In genomic region chr4:141605861-141606260, GRCm38 (mm10) we compare ENCODE assay signal across 9 mouse cellular contexts. TPM values are rescaled to one million over a fixed set of nuclear protein-coding genes. Genes with fewer than 3 reads are reported as not detected.
DNase-seq lines count a peak whose midpoint lies in the region; ATAC-seq lines count a peak whose summit lies in the region.
"Had no signal": no experiment of that assay in that cellular context is flagged by ENCODE, and none has a peak within 500 bp of the region (broad histone marks: within the 10 kb centered on the region; RNA-seq: fewer than 3 reads in every experiment).

Gene Fblim1, minus strand, starts transcription at chr4:141606096.

- WGBS in kidney, embryonic 15.5 days: 68% methylated on average over 11 of the region's 11 CpGs
- 80% methylated on average over 11 of the region's 11 CpGs for WGBS in midbrain, embryonic 10.5 days

- H3K27me3 ChIP-seq in megakaryocyte, embryonic 14.5 days (replicated peaks): peaks cover 68% of the 10 kb centered on the region
- no peaks in the 10 kb centered on the region for H3K27me3 ChIP-seq in kidney, embryonic 15.5 days
- H3K27me3 ChIP-seq in midbrain, embryonic 10.5 days (ENCODE audit: low read depth, poor library complexity, severe bottlenecking): peaks cover 10% of the 10 kb centered on the region

- peak within 1 kb of the TSS; percentile 80 for H3K4me3 ChIP-seq in megakaryocyte, embryonic 14.5 days (replicated peaks)
- H3K4me3 ChIP-seq in kidney, embryonic 15.5 days (replicated peaks): no peak within 1 kb of the TSS
- no peak within 1 kb of the TSS for H3K4me3 ChIP-seq in midbrain, embryonic 10.5 days

- H3K4me1 ChIP-seq in megakaryocyte, embryonic 14.5 days: peaks cover 33% of the 10 kb centered on the region
- peaks cover 32% of the 10 kb centered on the region for H3K4me1 ChIP-seq in kidney, embryonic 15.5 days
- H3K4me1 ChIP-seq in midbrain, embryonic 10.5 days: peaks cover 12% of the 10 kb centered on the region

- ATAC-seq in megakaryocyte, adult 5-6 weeks (ENCODE audit: poor library complexity, severe bottlenecking): no peak
- no peak for ATAC-seq in kidney, embryonic 15.5 days (replicated peaks; ENCODE audit: low FRiP score)
- ATAC-seq in monocyte, adult 5-6 weeks (replicated peaks; ENCODE audit: insufficient number of reproducible peaks, low FRiP score, low TSS enrichment, poor library complexity, severe bottlenecking): no peak

- peaks cover 11% of the 10 kb centered on the region for H3K9me3 ChIP-seq in megakaryocyte, embryonic 14.5 days
- H3K9me3 ChIP-seq in kidney, embryonic 15.5 days (replicated peaks): no peaks in the 10 kb centered on the region
- H3K9me3 ChIP-seq in midbrain, embryonic 10.5 days (replicated peaks): no peaks in the 10 kb centered on the region
- H3K9me3 ChIP-seq: G1E had no signal

- no peak within 1 kb of the TSS for H3K4me2 ChIP-seq in kidney, embryonic 15.5 days

- H3K27ac ChIP-seq in kidney, embryonic 15.5 days: peak within 1 kb of the TSS; percentile 72
- H3K27ac ChIP-seq in midbrain, embryonic 10.5 days (replicated peaks): no peak within 1 kb of the TSS

- peak; percentile 71 to 76 for DNase-seq in heart, adult 9 months (ENCODE audit: low spot score in 2 of 2)
- no peak for DNase-seq in midbrain, embryonic 10.5 days (ENCODE audit: low spot score)
- no peak for DNase-seq in right cerebral cortex, adult 18-20 months
- DNase-seq in T-cell, adult 2 months (ENCODE audit: low spot score): no peak

- H3K36me3 ChIP-seq in megakaryocyte, embryonic 14.5 days (replicated peaks; ENCODE audit: low read length): no peaks in the 10 kb centered on the region
- H3K36me3 ChIP-seq in kidney, embryonic 15.5 days: no peaks in the 10 kb centered on the region
- H3K36me3 ChIP-seq in midbrain, embryonic 10.5 days: no peaks in the 10 kb centered on the region
- H3K36me3 ChIP-seq: G1E had no signal

- H3K9ac ChIP-seq in kidney, embryonic 15.5 days: no peak within 1 kb of the TSS

RNA-seq across cellular contexts. Expression of gene Fblim1, which starts in this region (rescaled TPM):
- polyA plus RNA-seq in megakaryocyte, embryonic 14.5 days (2012; ENCODE audit: insufficient read depth, low replicate concordance): 4.7 and 17.1 TPM in 2 replicates
- not detected in 2 replicates for total RNA-seq in megakaryocyte, adult 5-6 weeks (2015)
- total RNA-seq in megakaryocyte, adult 5-6 weeks (2017): not detected in 2 replicates
- 71.4 and 81.3 TPM in 2 replicates for polyA plus RNA-seq in kidney, embryonic 15.5 days (2015; fragmentation: Nextera tagmentation; extraction: Ambion mirVana)
- polyA plus RNA-seq in midbrain, embryonic 10.5 days (2016; fragmentation: Nextera tagmentation; extraction: Ambion mirVana): 24.5 and 27.5 TPM in 2 replicates
- not detected in 3 replicates for total RNA-seq in monocyte, adult 5-6 weeks (2017)
- polyA plus RNA-seq: G1E had no signal

Comparison
In these comparisons a context has a peak if more than half of its experiments do, and no peak if none do; other contexts are left out.
1. DNase-seq: peak in heart, adult 9 months (2 of 2); none in midbrain, embryonic 10.5 days (single experiment), right cerebral cortex, adult 18-20 months (single experiment) and T-cell, adult 2 months (single experiment).